Mouse (Mus musculus) cerebellum, adult 11-12 months (tissue): ENCODE data around the gene Rnf214.

Experiments
- DNase-seq: peaks from one replicate; pipeline ENCODE4 v3.0.0; 2022

Rnf214 gene

GRCm38 (mm10) chr9:45906355-45907077 is at the start of gene Rnf214, which contains the start of gene Pcsk7:
TSS of gene Rnf214 (minus strand) at chr9:45906911.
TSS of gene Pcsk7 (plus strand) at chr9:45906497.
- DNase-seq: peak; percentile 92

DNA sequence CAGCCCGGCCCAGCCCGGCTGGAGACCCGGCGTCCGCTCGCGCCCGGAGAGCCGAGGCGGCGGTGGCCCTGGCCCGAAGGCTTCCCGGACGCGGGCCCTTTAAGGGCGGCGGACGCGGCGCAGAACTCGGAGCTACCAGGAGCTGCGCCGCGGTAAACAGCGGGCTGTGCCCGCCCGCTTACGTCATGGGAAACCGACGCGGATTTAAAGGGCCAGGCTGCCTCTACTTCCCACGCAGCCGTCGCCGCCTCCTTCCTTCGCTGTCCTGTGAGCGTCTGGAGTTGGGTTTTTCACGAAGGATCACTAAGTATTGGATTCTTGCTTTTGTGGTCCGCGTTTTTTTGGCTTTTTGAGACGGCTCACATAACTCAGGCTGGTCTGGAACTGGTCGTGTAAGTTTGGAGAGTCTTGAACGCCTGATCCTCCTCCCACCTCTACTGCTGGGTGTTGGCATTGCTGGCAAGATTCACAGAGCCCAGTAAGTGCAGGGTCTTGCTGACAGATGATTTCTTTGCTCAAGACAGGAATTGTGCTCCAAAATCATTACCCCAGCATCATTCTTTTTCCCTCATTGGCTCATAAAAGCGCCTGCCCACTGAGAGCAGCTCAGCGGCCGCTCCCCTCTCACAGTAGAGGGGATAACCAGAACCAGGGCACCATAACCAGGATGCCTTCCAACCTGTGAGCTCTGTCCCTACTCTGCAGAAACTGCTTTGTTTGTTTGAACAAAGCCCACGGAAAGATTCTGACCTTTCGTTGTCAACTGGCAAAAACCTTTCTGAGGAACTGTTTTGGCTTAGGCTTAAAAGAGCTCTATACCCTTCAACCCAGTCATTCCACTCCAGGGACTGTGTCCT is 48.6 kb upstream of the Rnf214 start, which contains the start of gene Sidt2:
Gene Sidt2, minus strand, starts transcription at position 152 of the 857 bp plus-strand sequence.
- peak; percentile 88 for DNase-seq

DNA sequence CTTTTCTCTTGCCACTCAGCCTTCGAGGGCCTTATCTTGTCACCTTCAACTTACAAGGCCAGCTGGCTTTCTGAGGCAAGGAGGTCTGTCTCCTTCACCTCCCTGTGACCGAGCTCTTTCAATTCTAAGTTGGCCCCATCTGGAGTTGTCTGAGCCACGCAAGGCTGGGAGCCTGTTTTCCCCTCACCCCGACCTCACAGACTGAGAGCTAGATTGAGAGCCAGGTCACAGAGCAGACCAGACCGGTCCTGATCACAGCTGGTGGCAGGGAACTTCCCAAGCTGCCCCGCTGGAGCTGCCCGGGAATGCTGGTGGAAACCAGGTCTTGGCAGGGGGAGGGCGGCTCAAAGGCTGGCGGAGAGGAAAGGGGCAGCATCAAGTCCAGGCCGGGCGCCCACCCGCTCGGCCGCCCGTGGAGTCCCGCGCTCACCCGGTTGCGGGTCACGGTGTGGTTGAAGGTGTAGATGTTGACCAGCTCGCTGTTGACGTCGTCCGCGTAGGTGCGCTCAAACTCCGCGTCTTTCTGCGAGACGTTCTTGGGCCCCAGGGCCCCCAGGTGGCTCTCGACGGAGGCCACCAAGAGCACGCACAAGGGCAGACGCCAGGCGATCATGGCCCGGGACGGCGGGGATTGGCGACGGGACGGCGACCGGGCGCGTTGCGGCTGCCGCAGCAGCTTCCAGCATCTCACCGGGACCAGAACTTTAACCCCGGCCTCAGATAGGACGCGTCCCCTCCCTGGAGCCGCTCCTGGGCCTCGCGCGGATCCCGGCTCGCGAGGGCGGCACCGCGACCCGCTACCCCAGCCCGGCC is 47.8 kb upstream of the Rnf214 start:
- peak; percentile 73 for DNase-seq

- DNase-seq: peak; percentile 22
Observed at GRCm38 (mm10) chr9:45953511-45954293, 47.0 kb upstream of the Rnf214 start.

DNA sequence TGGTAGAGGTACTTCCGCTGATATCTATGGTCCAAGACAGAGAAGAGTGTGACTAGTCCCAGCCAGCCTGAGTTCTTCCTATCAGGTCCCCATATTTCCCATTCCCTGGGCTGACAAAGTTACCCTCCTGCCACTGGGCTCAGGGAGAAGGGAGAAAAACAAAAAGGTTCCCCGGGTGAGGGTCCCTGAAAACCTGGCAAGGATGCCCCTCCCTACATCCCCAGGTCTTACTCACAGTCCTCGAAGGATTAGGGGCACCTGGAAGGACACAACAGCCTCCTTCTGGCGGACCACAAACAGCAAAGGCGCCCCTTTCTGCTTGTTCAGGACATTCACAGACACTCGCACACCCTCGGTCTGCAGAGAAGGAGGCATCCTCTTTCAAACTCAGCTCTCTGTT is 46.2 kb upstream of the Rnf214 start:
- no peak for DNase-seq

DNA sequence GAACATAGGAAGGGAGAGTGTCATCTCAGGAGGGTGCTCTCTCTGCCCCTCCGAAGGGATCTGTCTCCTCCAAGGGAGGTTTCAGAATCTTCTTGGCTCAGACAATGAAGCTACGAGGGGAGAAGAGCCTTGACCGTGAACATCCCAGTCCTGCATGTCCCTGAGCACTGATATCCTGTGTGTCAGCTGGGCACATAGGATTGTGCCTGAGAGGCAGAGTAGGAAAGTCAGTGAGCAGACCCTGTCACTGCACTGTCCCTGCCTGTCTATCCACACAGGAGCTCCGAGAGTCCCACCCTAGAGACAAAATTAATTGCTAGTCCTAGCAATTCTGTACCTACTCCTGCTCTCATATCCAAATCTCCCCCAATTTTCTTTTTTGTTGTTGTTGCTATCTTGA is 45.3 kb upstream of the Rnf214 start:
- DNase-seq: peak; percentile 4

DNA sequence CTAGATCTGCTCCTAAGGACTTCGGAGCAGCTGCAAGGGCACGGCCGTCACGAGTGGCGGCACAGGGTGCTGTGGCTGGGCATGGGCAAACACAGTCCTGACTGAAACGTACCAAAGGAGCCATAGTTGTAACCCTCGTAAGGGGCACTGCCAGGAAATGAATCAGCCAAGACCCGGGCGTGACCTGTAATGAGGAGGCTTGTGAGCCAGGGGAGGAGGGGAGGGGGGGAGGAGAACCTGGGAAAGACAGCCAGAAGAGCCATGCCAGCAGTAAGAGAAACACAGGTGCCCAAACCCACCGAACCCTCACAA is 40.1 kb upstream of the Rnf214 start:
- DNase-seq: no peak

GRCm38 (mm10) chr9:45946182-45946871 is 39.6 kb upstream of the Rnf214 start:
- peak; percentile 54 for DNase-seq

DNA sequence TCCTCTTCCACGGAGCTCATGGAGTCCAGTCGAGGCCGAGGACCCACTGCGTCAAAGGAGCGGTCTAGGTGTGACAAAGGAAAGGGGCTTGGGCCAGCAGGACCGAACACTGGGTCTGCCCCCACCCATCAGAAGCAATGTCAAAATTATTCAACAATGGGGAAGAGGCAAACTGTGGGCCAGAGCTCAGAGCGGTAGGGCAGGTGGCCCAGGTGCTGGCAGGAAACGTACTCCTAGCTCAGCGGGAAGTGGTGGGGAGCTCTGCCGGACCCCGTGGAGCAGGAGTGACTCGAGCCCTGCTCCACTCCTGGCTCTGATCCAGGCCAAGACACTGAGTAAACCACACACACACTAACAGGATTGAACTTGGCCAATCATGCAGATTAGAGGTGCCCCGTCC is 39.0 kb upstream of the Rnf214 start:
- peak; percentile 79 for DNase-seq

GRCm38 (mm10) chr9:45944506-45945400 is 38.0 kb upstream of the Rnf214 start:
- DNase-seq: peak; percentile 79

GRCm38 (mm10) chr9:45943628-45944505 is 37.2 kb upstream of the Rnf214 start:
- DNase-seq: peak; percentile 79

DNA sequence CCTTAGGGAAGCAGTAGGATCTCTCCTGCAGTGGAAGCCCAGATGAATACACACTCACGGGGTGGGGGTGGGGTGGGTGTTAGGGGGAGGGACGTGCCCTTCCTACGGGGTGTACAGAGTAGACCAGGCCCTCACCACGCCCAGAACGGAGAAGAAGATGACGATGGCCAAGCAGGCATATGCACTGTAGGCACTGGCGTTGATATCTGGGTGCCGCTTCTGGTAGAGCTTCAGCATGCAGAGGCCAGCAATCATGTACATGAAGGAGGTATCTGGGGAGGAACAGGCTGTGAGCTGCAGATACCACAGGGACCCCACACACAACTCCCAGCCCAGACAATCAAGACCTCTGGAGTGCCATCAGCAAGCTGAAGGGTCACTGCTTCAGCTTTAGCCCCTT is 36.2 kb upstream of the Rnf214 start:
- no peak for DNase-seq

- no peak for DNase-seq
Observed at GRCm38 (mm10) chr9:45942464-45942863, 35.8 kb upstream of the Rnf214 start.

DNA sequence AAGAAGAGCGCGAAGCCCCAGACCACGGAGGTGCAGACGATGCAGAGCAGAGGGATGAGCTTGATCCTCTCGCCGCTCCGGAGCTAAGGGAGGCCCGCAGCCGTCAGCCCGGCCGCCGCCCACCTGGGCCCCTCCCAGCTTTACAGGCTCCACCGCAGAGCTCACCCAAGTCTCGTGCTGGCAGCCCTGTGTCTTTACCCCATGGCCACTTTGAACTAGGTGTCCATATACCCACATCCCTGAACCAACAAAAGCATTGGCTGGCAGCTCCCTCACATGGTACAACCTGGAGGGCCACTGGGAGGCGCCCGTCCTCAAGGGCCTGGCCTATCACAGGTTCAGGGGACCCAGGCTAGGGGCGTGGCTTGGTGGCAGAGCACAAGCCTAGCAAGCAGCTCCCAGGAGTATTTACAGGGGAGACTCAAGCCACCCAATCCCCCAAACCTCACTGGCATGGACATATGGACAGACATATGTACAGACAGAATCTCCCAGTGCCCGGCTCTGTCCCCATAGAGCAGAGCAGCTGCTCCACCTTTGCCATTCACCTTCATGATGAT is 34.7 kb upstream of the Rnf214 start:
- DNase-seq: peak; percentile 66

DNA sequence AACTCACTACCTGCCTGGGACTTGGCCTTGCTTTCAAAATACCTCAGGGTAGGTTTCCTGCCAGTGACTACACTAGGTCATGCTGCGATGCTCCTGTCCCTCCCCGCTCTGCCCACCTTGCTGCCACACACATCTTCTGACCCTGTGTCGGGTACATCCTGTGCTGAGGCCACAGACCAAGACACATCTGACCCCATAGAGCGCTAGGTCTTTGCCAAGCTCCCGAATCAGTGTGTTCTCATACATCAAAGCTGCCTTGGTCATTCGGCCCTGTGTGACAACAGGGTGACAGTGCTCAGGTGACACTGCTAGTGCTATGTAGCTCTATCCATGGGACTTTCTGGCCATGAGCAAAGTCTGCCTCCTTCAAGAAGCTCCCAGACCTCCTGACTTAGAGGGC is 33.1 kb upstream of the Rnf214 start:
- no peak for DNase-seq

GRCm38 (mm10) chr9:45938952-45939637 is 32.4 kb upstream of the Rnf214 start:
- no peak for DNase-seq

DNA sequence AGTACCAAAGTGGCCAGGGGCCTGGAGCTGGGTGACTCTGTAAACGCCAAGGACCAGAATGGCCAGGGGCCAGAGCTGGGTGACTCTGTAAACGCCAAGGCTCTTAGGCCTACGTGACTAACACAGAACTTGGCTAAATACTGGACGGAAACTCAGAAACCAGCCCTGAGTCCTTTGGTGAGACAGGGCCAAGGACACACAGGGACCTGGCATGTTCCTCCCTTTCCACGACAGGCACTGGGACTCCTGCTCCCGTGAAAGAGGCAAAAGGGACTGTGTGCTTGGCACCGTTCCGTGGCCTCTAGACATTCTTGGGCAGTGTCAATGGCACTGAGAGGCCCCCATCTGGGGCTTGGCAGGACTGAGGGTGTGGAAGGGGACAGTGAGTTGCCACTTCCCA is 31.4 kb upstream of the Rnf214 start:
- no peak for DNase-seq

DNA sequence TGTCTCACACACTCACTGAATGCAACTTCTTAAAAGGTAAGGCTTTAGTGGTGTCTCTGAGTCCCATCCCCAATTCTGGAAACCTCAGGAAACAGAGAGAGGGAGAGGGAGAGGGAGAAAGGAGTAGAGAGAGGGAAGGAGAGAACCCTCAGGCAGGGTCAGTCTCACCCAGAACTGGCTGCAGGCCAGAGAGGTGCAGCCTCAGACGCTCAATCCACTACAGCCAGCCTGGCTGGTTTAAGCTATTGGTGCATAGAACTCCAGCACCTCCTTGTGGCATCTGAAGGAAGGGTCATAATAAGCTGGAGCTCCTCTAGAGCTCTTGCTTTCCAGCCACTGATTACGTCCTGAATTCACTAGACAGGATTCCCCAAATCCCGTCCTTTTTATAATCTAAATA is 30.2 kb upstream of the Rnf214 start:
- peak; percentile 66 for DNase-seq
